Mouse (Mus musculus): ENCODE measurements around the gene Ttc32. TPM values are rescaled to one million over a fixed set of nuclear protein-coding genes. Genes with fewer than 3 reads are reported as not detected.
A peak's percentile ranks its signal among the peaks of the same experiment; 100 is the strongest.

The Ttc32 gene
- total and polyA plus RNA-seq, 3 experiments: 0.05 TPM; not detected in 2

GRCm38 (mm10) chr12:9050824-9051223, 21.0 kb downstream of the Ttc32 start:
- ATAC-seq (ENCODE audit: extremely low read depth, insufficient number of reproducible peaks, low FRiP score, poor library complexity, severe bottlenecking) (no peak), DNase-seq (ENCODE audit: low spot score) (no peak)
- Histone ChIP-seq H3K36me3 (replicated peaks) (no peaks in the 10 kb centered on the region), H3K4me1 (ENCODE audit: insufficient read depth, low read depth, low read length) (no peaks in the 10 kb centered on the region), H3K27me3 (ENCODE audit: insufficient read depth, low read length) (no peaks in the 10 kb centered on the region), H3K4me3 (ENCODE audit: low read depth, low read length) (no peak overlapping the region), H3K9me3 (replicated peaks) (no peaks in the 10 kb centered on the region)
- TF ChIP-seq GATA1 (IDR thresholded peaks at IDR 0.05; ENCODE audit: borderline replicate concordance, low read length): no peak
- no peak for TF ChIP-seq POLR2AphosphoS5 (IDR thresholded peaks at IDR 0.05; ENCODE audit: insufficient replicate concordance, low read depth, low read length)
- no peak for TF ChIP-seq GATA2 (IDR thresholded peaks at IDR 0.05; ENCODE audit: borderline replicate concordance, low read depth, low read length)
- no peak for TF ChIP-seq TAL1 (conservative IDR thresholded peaks at IDR 0.05; ENCODE audit: low read depth, low read length)
- no peak for TF ChIP-seq CTCF (IDR thresholded peaks at IDR 0.05; ENCODE audit: low read depth, low read length)

- Histone ChIP-seq H3K4me3 (ENCODE audit: low read depth, low read length) (no peak overlapping the region), H3K9me3 (replicated peaks) (no peaks in the 10 kb centered on the region), H3K36me3 (replicated peaks) (no peaks in the 10 kb centered on the region), H3K4me1 (ENCODE audit: insufficient read depth, low read depth, low read length) (no peaks in the 10 kb centered on the region), H3K27me3 (ENCODE audit: insufficient read depth, low read length) (no peaks in the 10 kb centered on the region)
- peak; percentile 73 for ATAC-seq (ENCODE audit: extremely low read depth, insufficient number of reproducible peaks, low FRiP score, poor library complexity, severe bottlenecking)
- DNase-seq (ENCODE audit: low spot score): peak; percentile 52
- no peak for TF ChIP-seq GATA2 (IDR thresholded peaks at IDR 0.05; ENCODE audit: borderline replicate concordance, low read depth, low read length)
- TF ChIP-seq CTCF (IDR thresholded peaks at IDR 0.05; ENCODE audit: low read depth, low read length): peak; percentile 96
Observed at GRCm38 (mm10) chr12:9052075-9052829, 22.5 kb downstream of the Ttc32 start.

- ATAC-seq (ENCODE audit: extremely low read depth, insufficient number of reproducible peaks, low FRiP score, poor library complexity, severe bottlenecking) (no peak), DNase-seq (ENCODE audit: low spot score) (no peak)
- no peaks in the 10 kb centered on the region for H3K9me3 ChIP-seq (replicated peaks)
- no peaks in the 10 kb centered on the region for H3K36me3 ChIP-seq (replicated peaks)
- TF ChIP-seq TAL1 (conservative IDR thresholded peaks at IDR 0.05; ENCODE audit: low read depth, low read length): no peak
- TF ChIP-seq GATA1 (IDR thresholded peaks at IDR 0.05; ENCODE audit: borderline replicate concordance, low read length): no peak
- no peak for TF ChIP-seq CTCF (IDR thresholded peaks at IDR 0.05; ENCODE audit: low read depth, low read length)
- TF ChIP-seq POLR2AphosphoS5 (IDR thresholded peaks at IDR 0.05; ENCODE audit: insufficient replicate concordance, low read depth, low read length): no peak
- TF ChIP-seq GATA2 (IDR thresholded peaks at IDR 0.05; ENCODE audit: borderline replicate concordance, low read depth, low read length): no peak
- H3K4me1 ChIP-seq (ENCODE audit: insufficient read depth, low read depth, low read length): no peaks in the 10 kb centered on the region
- H3K27me3 ChIP-seq (ENCODE audit: insufficient read depth, low read length): no peaks in the 10 kb centered on the region
- no peak overlapping the region for H3K4me3 ChIP-seq (ENCODE audit: low read depth, low read length)
Observed at GRCm38 (mm10) chr12:9053345-9053744, 23.5 kb downstream of the Ttc32 start.

GRCm38 (mm10) chr12:9054012-9054411, 24.2 kb downstream of the Ttc32 start:
- ATAC-seq (ENCODE audit: extremely low read depth, insufficient number of reproducible peaks, low FRiP score, poor library complexity, severe bottlenecking): no peak
- no peak for DNase-seq (ENCODE audit: low spot score)
- Histone ChIP-seq H3K36me3 (replicated peaks) (no peaks in the 10 kb centered on the region), H3K27me3 (ENCODE audit: insufficient read depth, low read length) (no peaks in the 10 kb centered on the region), H3K9me3 (replicated peaks) (no peaks in the 10 kb centered on the region), H3K4me1 (ENCODE audit: insufficient read depth, low read depth, low read length) (no peaks in the 10 kb centered on the region), H3K4me3 (ENCODE audit: low read depth, low read length) (no peak overlapping the region)
- TF ChIP-seq GATA2 (IDR thresholded peaks at IDR 0.05; ENCODE audit: borderline replicate concordance, low read depth, low read length) (no peak), CTCF (IDR thresholded peaks at IDR 0.05; ENCODE audit: low read depth, low read length) (no peak), TAL1 (conservative IDR thresholded peaks at IDR 0.05; ENCODE audit: low read depth, low read length) (no peak), GATA1 (IDR thresholded peaks at IDR 0.05; ENCODE audit: borderline replicate concordance, low read length) (no peak), POLR2AphosphoS5 (IDR thresholded peaks at IDR 0.05; ENCODE audit: insufficient replicate concordance, low read depth, low read length) (no peak)

- TF ChIP-seq GATA1 (IDR thresholded peaks at IDR 0.05; ENCODE audit: borderline replicate concordance, low read length): no peak
- no peak for TF ChIP-seq POLR2AphosphoS5 (IDR thresholded peaks at IDR 0.05; ENCODE audit: insufficient replicate concordance, low read depth, low read length)
- TF ChIP-seq TAL1 (conservative IDR thresholded peaks at IDR 0.05; ENCODE audit: low read depth, low read length): no peak
- no peak for TF ChIP-seq GATA2 (IDR thresholded peaks at IDR 0.05; ENCODE audit: borderline replicate concordance, low read depth, low read length)
- no peak for TF ChIP-seq CTCF (IDR thresholded peaks at IDR 0.05; ENCODE audit: low read depth, low read length)
- Histone ChIP-seq H3K4me1 (ENCODE audit: insufficient read depth, low read depth, low read length) (no peaks in the 10 kb centered on the region), H3K4me3 (ENCODE audit: low read depth, low read length) (no peak overlapping the region), H3K9me3 (replicated peaks) (no peaks in the 10 kb centered on the region), H3K27me3 (ENCODE audit: insufficient read depth, low read length) (no peaks in the 10 kb centered on the region), H3K36me3 (replicated peaks) (no peaks in the 10 kb centered on the region)
- DNase-seq (ENCODE audit: low spot score) (no peak), ATAC-seq (ENCODE audit: extremely low read depth, insufficient number of reproducible peaks, low FRiP score, poor library complexity, severe bottlenecking) (no peak)
Observed at GRCm38 (mm10) chr12:9055269-9055668, 25.5 kb downstream of the Ttc32 start.

GRCm38 (mm10) chr12:9059502-9059901, 29.7 kb downstream of the Ttc32 start:
- ATAC-seq (ENCODE audit: extremely low read depth, insufficient number of reproducible peaks, low FRiP score, poor library complexity, severe bottlenecking) (no peak), DNase-seq (ENCODE audit: low spot score) (no peak)
- Histone ChIP-seq H3K27me3 (ENCODE audit: insufficient read depth, low read length) (no peaks in the 10 kb centered on the region), H3K36me3 (replicated peaks) (no peaks in the 10 kb centered on the region), H3K4me1 (ENCODE audit: insufficient read depth, low read depth, low read length) (no peaks in the 10 kb centered on the region), H3K4me3 (ENCODE audit: low read depth, low read length) (no peak overlapping the region), H3K9me3 (replicated peaks) (no peaks in the 10 kb centered on the region)
- TF ChIP-seq TAL1 (conservative IDR thresholded peaks at IDR 0.05; ENCODE audit: low read depth, low read length) (no peak), GATA1 (IDR thresholded peaks at IDR 0.05; ENCODE audit: borderline replicate concordance, low read length) (no peak), GATA2 (IDR thresholded peaks at IDR 0.05; ENCODE audit: borderline replicate concordance, low read depth, low read length) (no peak), POLR2AphosphoS5 (IDR thresholded peaks at IDR 0.05; ENCODE audit: insufficient replicate concordance, low read depth, low read length) (no peak), CTCF (IDR thresholded peaks at IDR 0.05; ENCODE audit: low read depth, low read length) (no peak)

Data from G1E (cell line).